Mouse (Mus musculus): Measurements from ENCODE around the gene Tvp23b. TPM values are rescaled to one million over a fixed set of nuclear protein-coding genes. Genes with fewer than 3 reads are reported as not detected.

Gene Tvp23b
- polyA plus RNA-seq, 1 experiment: 21.4 TPM

DNA sequence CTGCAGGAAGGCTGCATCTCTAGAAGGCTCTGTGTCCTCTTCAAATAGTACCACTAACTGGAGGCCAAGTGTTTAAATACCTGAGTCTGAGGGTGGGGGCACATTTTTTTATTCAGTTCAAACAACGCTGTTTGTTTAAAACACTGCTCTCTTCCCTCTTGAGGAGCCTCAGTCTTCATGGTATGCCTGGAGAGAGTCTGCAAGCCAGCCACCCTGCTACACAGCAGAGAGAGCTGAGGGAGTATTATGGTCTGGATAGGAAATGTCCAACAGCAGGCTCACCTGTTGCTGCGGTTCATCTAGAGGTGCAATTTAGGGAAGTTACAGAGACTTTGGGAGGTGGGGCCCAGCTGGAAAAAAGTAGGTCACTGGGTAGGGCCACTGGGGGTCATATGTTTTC lies 36.2 kb downstream of the Tvp23b start:
- Histone ChIP-seq H3K4me3 (ENCODE audit: insufficient read depth, low read length) (no peak overlapping the region), H3K4me1 (ENCODE audit: control insufficient read depth, insufficient read depth, low read length) (peaks cover 9% of the 10 kb centered on the region), H3K27ac (ENCODE audit: insufficient read depth, low read depth, low read length) (no peak overlapping the region)
- TF ChIP-seq POLR2A (IDR thresholded peaks at IDR 0.05; ENCODE audit: borderline replicate concordance, low read depth, low read length) (no peak), CTCF (IDR thresholded peaks at IDR 0.05; ENCODE audit: low read depth, low read length) (no peak)

DNA sequence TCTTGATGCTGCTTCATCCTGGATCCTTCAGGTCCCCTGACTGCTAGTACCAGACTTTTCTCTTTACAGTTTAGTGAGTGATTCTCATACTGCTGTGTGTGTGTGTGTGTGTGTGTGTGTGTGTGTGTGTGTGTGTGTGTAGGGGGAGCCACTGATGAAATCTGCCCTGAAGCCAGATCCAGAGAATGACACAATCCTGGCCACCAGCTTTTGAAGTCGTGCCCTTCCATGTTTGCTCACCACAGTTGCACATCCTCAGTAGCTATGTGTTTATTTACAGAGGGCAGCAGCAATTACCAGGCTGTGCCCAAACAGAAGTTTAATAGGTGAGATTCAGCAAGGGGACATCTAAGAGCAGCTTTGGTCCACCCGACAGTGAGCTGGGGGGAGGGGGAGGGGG lies 37.5 kb downstream of the Tvp23b start:
- H3K27ac ChIP-seq (ENCODE audit: insufficient read depth, low read depth, low read length): no peak overlapping the region

DNA sequence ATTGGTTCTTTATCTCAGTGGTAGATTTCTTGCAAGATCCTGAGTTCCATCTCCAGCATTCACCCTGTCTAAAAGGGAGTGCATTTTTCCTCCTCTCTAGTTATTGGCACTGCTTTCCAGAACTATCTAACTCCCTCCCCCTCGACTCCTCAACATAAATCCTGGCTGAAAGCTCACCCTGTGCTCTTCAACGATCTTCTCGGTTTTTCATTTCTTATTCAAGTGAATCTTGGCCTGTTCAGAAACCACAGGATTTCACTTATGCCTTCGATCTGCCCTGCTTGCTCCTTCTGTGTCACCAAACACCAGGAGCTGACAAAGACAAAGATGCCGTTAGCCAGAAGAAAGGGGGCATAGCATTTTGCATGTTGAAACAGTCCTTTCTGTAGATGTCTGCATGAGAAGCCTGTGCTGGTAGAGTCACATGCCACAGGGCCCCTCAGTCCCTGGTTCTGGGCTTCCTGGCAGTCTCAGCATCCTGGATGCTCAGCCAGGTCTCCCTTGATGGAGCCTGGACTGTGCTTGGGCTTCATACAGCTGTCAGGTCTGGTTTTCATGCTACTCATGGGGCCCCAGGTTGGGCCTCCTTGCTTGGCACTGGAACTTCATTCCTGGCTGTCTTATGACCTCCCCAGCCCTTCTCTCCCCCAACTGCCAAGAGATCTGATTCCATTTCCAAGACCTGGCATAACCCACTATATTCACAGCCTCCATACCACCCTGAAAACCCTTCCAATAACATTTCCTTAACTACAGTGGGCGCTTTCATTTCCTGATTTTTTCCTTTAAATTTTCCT lies 40.9 kb downstream of the Tvp23b start:
- Histone ChIP-seq H3K4me3 (ENCODE audit: insufficient read depth, low read length) (no peak overlapping the region), H3K27ac (ENCODE audit: insufficient read depth, low read depth, low read length) (no peak overlapping the region), H3K4me1 (ENCODE audit: control insufficient read depth, insufficient read depth, low read length) (peaks cover 9% of the 10 kb centered on the region)
- TF ChIP-seq CTCF (IDR thresholded peaks at IDR 0.05; ENCODE audit: low read depth, low read length) (no peak), POLR2A (IDR thresholded peaks at IDR 0.05; ENCODE audit: borderline replicate concordance, low read depth, low read length) (no peak)

More for the DNA sequence above, 37.5 kb downstream of the Tvp23b start:
- H3K4me3 ChIP-seq (ENCODE audit: insufficient read depth, low read length): no peak overlapping the region
- H3K4me1 ChIP-seq (ENCODE audit: control insufficient read depth, insufficient read depth, low read length): peaks cover 5% of the 10 kb centered on the region
- TF ChIP-seq CTCF (IDR thresholded peaks at IDR 0.05; ENCODE audit: low read depth, low read length) (no peak), POLR2A (IDR thresholded peaks at IDR 0.05; ENCODE audit: borderline replicate concordance, low read depth, low read length) (no peak)

DNA sequence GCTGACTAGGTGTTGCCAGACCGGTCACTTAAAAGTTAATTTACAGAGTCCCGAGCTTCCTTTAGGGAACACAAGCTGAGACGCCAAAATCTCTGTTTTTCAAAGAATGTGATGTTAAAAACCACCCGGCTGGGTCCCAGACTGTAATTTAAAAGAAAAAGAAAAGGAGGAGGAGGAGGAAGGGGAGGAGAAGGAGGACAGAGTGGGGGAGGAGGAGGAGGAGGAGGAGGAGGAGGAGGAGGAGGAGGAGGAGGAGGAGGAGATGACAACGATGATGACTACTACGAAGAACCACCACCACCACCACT lies 41.4 kb downstream of the Tvp23b start:
- no peak overlapping the region for H3K27ac ChIP-seq (ENCODE audit: insufficient read depth, low read depth, low read length)

DNA sequence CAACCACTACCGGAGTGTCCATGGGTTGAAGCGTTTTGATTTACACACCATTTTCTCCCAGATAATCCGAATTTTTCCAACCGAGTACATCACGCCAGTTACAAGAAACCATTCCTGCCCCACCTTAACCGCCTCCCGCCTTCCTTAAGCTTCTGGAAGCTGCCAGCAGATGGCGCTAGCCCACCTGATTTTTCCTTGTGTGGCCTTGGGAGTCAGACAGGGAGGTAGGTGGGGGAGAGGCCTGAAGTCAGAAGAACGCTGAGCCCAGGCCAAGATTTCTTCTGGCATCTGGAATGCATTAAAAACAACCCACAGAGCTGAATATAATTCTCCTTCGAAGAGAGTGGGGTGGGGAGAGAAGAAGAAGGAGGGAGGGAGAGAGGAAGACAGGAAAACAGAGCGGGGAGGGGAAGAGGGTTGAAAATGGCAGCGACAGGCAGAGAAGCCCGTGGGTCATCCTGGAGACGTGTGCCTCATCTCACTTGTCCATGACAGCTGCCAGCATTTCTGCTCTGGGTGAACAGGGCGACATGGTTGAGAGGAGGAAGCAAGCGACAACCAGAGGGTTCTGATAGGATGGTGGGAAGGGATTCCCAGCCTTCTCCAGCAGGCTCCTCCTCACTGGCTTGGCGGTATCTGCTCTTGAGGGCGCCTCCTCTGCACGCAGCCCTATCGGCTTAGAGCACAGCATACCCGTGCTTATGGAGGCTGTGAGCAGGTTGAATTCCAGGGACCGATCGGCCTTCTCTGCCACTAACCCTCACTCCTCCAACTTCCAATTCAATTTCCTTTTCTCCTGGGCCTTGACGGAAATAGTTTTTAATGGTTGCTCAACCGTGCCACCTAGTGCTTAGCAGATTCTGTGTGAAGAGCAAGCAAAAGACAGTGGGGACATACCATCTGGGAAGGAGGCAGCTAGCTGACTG lies 42.1 kb downstream of the Tvp23b start:
- Histone ChIP-seq H3K27ac (ENCODE audit: insufficient read depth, low read depth, low read length) (no peak overlapping the region), H3K4me1 (ENCODE audit: control insufficient read depth, insufficient read depth, low read length) (peaks cover 9% of the 10 kb centered on the region), H3K4me3 (ENCODE audit: insufficient read depth, low read length) (no peak overlapping the region)
- TF ChIP-seq POLR2A (IDR thresholded peaks at IDR 0.05; ENCODE audit: borderline replicate concordance, low read depth, low read length) (no peak), CTCF (IDR thresholded peaks at IDR 0.05; ENCODE audit: low read depth, low read length) (peak; percentile 95)

More for the DNA sequence above, 41.4 kb downstream of the Tvp23b start:
- Histone ChIP-seq H3K4me1 (ENCODE audit: control insufficient read depth, insufficient read depth, low read length) (peaks cover 9% of the 10 kb centered on the region), H3K4me3 (ENCODE audit: insufficient read depth, low read length) (no peak overlapping the region)
- TF ChIP-seq POLR2A (IDR thresholded peaks at IDR 0.05; ENCODE audit: borderline replicate concordance, low read depth, low read length): no peak
- TF ChIP-seq CTCF (IDR thresholded peaks at IDR 0.05; ENCODE audit: low read depth, low read length): no peak

DNA sequence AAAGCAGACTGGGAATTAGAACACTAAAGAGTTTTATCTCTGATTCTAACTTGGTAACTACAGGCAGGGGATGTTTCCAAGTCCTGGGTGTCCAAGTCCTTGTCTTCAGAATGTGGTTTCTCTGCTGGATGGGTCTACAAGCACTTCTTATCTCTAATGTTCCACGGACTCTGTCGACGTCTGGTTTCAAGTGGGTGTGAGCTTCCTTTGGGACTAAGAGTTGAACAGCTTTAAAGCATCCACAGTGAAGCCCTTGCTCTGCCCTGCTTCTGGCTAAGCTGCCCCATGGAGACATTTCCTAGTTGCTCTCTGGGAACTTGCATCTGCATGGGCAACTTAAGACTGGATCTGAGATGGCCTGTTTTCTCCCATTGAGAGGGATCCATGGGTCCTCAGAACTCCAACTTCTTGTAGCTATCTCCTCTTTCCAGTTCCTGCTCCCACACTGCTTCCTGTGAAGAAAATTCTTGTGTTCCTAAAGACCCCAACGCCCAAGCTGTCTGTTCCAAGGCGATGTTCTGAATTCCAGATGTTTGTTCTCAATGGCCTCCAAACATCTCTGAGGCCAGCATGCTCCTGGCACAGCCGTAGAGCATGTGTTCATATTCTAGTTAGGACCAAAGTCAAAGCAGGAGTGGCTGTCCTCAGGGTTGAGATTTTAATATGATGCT lies 45.0 kb downstream of the Tvp23b start:
- no peak overlapping the region for H3K27ac ChIP-seq (ENCODE audit: insufficient read depth, low read depth, low read length)

DNA sequence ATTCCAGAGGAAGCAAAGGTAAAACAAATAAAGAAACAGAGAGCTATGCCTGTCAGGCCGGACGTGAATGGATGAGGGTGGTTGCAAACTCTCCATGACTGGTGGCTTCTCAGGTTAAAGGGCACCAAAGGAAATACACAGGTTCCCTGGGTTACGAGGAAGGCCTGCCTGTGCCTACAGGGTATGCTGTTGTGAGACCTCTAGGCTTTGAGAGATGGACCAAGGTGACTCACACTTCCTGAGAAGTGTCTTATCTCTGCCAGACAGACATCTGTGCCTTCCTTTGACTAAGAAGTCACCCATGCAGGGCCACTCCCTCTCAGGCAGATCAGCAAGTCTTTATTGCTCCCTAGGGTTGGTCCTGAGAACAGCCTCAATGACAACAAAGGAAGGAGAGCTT lies 50.5 kb downstream of the Tvp23b start:
- no peaks in the 10 kb centered on the region for H3K4me1 ChIP-seq (ENCODE audit: control insufficient read depth, insufficient read depth, low read length)
- H3K4me3 ChIP-seq (ENCODE audit: insufficient read depth, low read length): no peak overlapping the region
- TF ChIP-seq CTCF (IDR thresholded peaks at IDR 0.05; ENCODE audit: low read depth, low read length) (no peak), POLR2A (IDR thresholded peaks at IDR 0.05; ENCODE audit: borderline replicate concordance, low read depth, low read length) (no peak)
- no peak overlapping the region for H3K27ac ChIP-seq (ENCODE audit: insufficient read depth, low read depth, low read length)

More for the DNA sequence above, 45.0 kb downstream of the Tvp23b start:
- TF ChIP-seq CTCF (IDR thresholded peaks at IDR 0.05; ENCODE audit: low read depth, low read length) (no peak), POLR2A (IDR thresholded peaks at IDR 0.05; ENCODE audit: borderline replicate concordance, low read depth, low read length) (no peak)
- H3K4me1 ChIP-seq (ENCODE audit: control insufficient read depth, insufficient read depth, low read length): peaks cover 4% of the 10 kb centered on the region; the same call in 1 of the 2 replicates
- no peak overlapping the region for H3K4me3 ChIP-seq (ENCODE audit: insufficient read depth, low read length)

DNA sequence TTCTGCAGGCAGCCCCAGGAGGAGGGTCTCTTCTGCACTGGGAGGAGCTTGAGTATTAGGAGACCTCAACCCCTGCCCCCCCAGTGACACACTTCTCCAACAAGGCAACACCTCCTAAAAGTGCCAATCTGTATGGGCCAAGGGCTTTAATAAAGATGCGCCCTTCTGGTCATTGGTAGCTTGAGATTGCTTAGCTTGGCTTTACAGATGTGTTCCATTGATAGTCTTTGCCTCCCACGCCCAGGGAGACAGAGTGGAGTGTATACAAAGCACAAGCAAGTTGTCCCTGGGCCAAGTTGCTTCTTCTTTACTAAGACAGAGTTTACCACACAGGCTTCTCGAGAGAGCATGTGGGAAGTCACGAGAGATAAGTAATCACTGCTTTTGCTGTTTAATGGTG lies 51.3 kb downstream of the Tvp23b start:
- no peak overlapping the region for H3K4me3 ChIP-seq (ENCODE audit: insufficient read depth, low read length)
- no peak overlapping the region for H3K27ac ChIP-seq (ENCODE audit: insufficient read depth, low read depth, low read length)
- H3K4me1 ChIP-seq (ENCODE audit: control insufficient read depth, insufficient read depth, low read length): no peaks in the 10 kb centered on the region
- TF ChIP-seq POLR2A (IDR thresholded peaks at IDR 0.05; ENCODE audit: borderline replicate concordance, low read depth, low read length) (no peak), CTCF (IDR thresholded peaks at IDR 0.05; ENCODE audit: low read depth, low read length) (no peak)

DNA sequence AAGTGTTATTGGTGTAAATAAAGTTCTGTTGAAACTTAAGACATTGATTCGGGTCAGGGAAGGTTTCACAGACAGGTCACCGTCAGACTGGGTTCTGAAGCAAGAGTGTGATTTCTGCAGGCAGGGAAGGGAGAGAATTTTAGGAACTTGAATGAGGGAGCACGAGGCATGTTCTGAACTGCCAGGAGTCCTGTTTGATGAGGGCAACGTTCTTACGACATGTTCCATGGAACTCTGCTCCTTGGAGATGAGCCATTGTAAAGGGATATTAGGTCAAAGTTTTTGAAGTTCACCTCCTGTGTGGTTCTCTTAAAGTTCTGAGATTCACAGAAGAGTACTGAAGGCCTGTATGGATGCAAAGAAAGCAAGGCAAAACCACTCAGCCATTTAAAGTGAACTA lies 51.9 kb downstream of the Tvp23b start:
- Histone ChIP-seq H3K27ac (ENCODE audit: insufficient read depth, low read depth, low read length) (no peak overlapping the region), H3K4me3 (ENCODE audit: insufficient read depth, low read length) (no peak overlapping the region), H3K4me1 (ENCODE audit: control insufficient read depth, insufficient read depth, low read length) (no peaks in the 10 kb centered on the region)
- TF ChIP-seq CTCF (IDR thresholded peaks at IDR 0.05; ENCODE audit: low read depth, low read length) (no peak), POLR2A (IDR thresholded peaks at IDR 0.05; ENCODE audit: borderline replicate concordance, low read depth, low read length) (no peak)
